Mouse (Mus musculus): ENCODE measurements at regions not wholly inside any gene's neighbourhood (a gene's known extent, or its start where the extent isn't known, plus 50 kb on each side); places are given as distances from the start of the nearest gene placed in this dataset.

DNA sequence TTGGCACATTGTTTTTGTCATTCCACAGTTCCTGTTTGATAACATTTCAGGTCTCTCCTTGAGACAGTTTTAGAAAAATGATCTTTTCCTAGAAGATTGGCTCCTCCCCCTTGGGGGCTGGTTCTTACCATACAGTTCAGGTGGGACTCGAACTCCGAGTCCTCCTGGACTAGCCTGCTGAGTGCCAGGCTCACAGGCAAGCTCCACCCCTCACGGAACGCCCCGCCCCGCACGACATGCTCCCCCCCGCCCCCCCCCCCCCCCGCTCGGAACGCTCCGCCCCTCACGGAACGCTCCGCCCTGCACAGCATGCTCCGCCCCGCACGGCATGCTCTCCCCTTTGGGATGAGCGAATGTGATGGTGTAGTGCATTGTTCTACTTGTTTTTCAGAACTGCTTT is 65.9 kb upstream of the Inpp5a start:
- no peak for TF ChIP-seq CTCF (IDR thresholded peaks at IDR 0.05; ENCODE audit: borderline replicate concordance, insufficient read depth, low read length)
- TF ChIP-seq POLR2A (IDR thresholded peaks at IDR 0.05; ENCODE audit: low read depth, low read length): no peak
